Mouse (Mus musculus) heart, postnatal 4 days (tissue): ENCODE measurements around the gene H2-DMb1. TPM values are rescaled to one million over a fixed set of nuclear protein-coding genes. Genes with fewer than 3 reads are reported as not detected.

Experiments used
- DNase-seq: peaks from one replicate; pipeline ENCODE4 v3.0.0; 2021
- total RNA-seq, 2 experiments: library from RNA; stranded (reverse); gene quantifications; 2 replicates each; pipeline ENCODE4 v1.2.3; 2021

H2-DMb1 gene
- under 1 TPM; 0.26 to 0.68 TPM for total RNA-seq

GRCm38 (mm10) chr17:34152923-34153322, at the start of gene H2-DMb1:
H2-DMb1 (plus strand) TSS chr17:34153072.
- DNase-seq, result peak; percentile 68

DNA sequence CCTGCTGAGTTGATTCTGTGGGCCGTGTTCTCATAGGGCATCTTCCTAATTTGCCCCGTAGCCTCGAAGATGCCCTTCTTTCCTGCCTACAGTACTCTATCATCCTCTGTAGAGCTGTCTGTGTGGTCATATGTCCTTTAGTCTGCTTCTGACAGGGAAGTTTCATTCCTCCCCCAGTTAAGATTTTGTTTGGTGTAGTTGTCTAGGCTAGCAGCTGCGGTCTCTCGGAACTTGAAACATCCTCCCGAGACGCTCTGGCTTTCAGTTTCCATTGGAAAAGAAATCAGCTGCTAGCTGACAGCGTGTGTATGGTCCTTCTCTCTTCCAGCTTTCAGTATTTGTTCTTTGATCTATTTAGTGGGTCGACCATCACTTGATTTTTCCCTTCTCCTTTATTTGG, 48.1 kb upstream of the H2-DMb1 start:
- DNase-seq, result no peak

DNA sequence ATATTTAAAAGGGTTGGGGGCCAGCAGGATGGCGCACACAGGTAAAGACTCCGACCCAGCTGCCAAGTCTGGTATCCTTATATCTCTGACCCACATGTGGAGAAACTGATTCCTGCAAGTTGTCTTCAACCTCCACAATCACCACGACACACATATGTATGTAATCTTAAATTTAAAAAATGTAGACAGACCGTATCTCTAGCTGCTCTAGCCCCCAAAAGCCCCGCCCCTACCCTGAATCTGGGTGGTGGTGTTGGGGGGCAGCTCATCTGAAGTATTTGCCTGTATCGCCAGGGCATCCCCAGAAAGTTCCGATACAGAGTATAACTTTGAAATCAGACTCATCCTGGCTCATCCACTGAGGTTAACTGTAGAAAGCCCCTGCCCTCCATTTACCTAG, 46.3 kb upstream of the H2-DMb1 start:
- no peak for DNase-seq

DNA sequence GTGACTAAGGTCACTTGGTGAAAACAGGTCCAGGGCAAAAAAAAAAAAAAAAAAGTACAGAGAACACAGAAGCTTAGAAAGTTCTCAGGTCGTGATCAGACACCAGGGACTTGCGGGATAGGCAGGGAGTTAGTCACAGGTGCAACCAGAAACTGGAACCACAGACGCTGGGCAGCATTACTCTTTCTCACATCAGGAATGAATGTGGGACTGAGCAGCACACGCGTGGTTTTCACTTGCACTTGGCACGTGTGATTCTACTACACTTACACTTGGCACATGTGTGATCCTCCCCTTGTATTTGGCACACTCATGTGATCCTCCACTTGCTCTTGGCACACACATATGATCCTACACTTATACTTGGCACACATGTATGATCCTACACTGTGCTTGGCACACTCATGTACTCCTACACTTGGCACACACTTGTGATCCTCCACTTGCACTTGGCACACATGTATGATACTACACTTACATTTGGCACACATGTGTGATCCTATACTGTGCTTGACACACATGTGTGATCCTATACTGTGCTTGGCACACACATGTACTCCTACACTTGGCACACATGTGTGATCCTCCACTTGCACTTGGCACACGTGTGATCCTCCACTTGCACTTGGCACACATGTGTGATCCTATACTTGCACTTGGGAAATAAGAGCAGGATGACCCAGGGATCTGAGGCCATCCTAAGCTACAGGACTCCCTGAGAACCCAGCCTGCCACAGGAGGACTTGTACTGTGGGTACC, 45.6 kb upstream of the H2-DMb1 start:
- no peak for DNase-seq

GRCm38 (mm10) chr17:34108460-34108859, 44.4 kb upstream of the H2-DMb1 start:
- DNase-seq, result no peak

DNA sequence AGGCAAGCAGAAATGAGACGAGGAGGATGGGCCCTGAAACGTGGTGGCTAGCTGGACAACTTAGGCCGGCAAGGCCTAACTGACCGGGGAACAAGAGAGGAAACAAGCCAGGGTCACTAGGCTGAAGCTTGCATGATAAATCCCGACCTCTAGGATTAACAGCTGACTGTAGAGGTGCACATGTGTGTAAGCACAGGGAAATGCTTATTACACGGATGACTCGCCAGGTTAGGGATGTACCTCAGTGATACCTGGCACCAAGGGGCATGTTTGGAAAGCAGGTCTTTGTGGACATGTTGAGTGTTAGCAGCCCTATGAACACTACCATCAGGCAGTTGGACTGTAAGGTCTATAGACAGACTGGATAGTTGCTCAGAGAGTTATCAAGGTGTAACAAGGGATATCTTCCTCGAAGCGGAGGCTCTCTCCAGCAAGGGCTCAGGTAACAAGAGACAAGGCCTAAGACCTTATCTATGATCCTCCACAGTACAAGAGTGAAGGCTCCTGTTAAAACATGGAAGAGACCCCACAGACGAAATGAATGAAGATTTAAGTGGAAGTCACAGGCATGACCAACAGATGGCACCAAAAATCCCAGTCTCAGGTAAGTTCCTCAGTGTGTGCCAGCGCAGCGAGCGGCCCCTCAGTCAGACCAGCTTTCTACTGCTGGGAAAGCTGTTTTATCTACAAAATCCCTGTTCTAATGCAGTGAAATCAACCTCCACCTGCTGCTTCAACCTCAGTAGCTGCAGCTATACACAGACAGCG, 43.6 kb upstream of the H2-DMb1 start:
- no peak for DNase-seq

DNA sequence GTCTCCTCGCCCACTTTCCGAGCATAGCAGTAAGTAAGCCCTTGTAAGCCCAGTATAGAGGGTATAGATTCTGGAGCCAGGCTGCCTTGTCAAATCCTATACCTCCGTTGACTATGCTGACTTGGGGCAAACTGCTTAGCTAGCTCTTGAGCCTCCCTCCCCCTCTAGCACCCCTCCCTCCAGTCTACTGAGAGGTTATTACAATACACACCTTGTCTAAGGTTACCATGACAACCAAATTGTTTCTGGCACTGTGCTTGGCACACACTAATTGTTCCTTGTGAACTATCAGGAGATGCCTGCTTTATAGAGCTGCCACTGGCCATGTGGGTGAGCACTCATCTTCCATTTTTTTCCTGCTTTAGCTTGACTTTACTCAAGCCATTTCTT, 43.1 kb upstream of the H2-DMb1 start:
- no peak for DNase-seq

DNA sequence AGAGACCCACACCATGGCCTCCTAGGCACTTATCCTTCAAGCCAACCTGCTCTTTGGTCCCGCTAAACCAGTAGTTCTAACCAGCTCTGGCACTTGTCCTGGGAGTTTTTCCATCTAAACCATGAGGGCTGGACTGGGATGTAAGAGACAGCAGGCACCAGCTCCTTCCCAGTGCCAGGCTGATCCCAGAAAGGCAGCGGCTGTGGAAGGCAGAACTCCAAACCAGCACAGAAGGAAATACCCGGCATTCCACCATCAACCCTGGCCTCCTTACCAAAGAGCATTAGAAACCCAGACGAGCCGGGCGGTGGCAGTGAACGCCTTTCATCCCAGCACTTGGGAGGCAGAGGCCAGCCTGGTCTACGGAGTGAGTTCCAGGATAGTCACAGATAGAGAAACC, 42.6 kb upstream of the H2-DMb1 start:
- no peak for DNase-seq

GRCm38 (mm10) chr17:34114114-34114513, 38.8 kb upstream of the H2-DMb1 start:
- no peak for DNase-seq

DNA sequence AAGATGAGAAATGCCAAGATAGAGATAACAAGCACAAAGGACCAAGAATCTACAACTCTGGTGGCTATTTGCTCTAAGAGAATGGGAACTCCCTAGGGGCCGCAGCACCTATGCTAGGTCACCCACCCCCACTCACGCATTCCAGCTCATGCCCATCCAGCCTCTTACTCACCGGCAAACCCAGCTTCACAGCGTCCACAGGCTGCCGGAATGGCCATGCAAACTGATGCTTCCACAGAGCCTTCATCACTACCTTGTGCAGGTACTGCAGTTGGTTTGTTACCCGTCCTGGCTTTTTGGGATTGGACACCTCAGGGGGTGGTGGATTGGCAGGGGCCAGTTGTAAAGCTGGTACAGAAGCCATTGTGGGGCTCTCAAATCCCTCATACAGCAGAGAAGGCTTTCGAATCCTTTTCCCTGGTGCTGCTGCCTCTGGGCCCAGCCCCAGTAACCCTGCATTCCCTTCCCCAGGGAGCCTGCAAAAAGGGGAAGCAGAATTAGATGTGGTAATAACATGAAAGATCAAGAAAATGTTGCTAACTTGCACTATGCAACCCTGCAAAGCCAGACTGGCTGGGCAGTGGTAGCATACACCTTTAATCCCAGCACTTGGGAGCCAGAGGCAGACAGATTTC, 36.0 kb upstream of the H2-DMb1 start:
- DNase-seq, result no peak

DNA sequence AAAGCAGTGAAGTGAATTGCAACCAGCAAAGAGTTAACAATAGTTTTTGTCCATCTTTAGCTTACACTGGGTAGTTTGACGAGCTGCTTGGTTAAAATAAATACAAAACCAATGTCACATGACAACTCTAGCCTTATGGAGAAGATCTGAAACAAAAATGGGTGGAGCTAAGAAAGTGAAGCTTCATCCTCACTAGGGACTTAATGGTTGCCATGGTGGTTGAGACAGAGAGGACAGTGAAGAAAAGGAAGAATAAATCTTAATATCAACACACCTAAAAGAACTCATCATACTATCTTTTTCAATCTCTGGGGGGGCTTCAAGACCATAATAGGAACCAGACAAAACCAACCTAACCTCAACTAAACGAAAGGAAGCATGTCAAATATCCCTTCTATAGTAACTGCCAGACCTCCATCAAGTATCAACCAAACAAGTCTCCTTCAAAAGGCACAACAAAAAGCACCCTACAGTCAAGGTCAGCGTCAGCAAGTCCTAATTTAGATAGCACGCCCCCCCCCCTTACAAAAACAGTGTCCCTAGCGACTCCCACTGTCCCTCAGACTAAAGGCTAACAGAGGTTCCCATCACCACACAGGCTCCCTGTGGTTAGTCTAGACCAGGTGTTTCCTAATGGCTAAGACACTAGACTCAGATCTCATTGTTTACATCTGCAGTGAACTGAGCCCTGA, 35.3 kb upstream of the H2-DMb1 start:
- DNase-seq, result no peak

GRCm38 (mm10) chr17:34118113-34118872, 34.6 kb upstream of the H2-DMb1 start:
- peak; percentile 55 for DNase-seq

DNA sequence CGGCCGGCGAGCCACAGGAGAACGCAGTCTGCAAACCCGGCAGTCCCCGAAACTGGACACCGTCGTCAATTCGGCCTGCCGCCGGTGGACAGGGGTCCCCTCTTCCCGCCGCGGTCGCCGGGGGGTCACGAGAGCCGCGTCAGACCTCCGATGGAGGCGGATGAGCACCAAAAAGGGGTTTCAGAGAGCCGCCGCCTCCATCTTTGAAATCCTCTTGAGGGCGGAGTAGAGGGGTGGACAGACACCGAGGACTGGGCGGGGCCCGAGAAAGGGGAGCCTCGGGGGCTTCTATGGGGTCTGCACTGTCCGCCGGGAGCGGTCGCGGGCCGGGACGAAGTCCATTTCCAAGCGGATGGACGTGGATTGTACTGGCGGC, 34.0 kb upstream of the H2-DMb1 start:
- DNase-seq, result no peak

DNA sequence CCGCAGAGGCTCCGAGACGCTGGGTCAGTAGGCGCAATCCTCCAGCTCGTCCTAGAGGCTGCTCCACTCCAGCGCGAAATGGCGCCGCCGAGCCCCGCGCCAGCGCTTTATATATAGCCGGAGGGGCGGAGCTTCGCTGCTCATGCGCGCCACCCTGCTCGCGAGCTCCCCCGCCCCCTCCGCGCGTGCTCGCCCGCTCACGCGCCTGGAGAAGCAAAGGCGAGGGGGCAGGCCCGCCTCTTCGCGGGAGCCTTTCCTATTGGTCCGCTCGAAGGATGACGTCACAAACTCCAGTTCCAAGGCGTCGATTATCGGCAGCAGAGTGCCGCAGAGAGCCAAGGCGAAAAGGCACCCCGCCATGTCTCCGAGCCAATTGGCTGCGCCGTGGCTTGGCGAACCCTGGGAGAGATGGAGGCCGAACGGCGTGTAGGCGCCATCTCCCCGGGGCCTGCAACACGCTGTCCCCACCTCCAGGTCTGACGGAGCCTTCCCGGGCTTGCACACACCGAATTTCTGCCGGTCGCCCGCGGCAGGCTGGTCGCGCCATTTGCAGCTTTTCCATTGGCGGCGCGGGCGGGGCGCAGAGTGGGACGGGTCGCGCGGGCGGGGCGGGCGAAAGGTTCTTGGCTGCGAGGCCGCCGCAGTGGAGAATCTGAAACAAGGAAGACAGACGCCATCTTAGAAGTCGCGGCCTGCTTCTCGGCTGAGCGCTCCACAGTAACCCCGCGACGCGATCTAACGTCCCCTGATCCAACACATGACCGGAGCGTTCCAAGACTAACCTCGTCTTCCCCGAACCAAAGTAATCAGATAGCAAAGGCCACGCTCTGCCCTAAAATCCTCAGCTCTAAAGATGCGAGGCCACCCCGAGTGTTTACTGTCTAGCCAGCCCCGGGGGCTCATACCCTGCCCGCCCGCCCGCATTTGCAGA, 33.4 kb upstream of the H2-DMb1 start, which contains the start of gene H2-DMa:
H2-DMa (plus strand) TSS at position 293 of the 931 bp plus-strand sequence.
- DNase-seq, result peak; percentile 99

DNA sequence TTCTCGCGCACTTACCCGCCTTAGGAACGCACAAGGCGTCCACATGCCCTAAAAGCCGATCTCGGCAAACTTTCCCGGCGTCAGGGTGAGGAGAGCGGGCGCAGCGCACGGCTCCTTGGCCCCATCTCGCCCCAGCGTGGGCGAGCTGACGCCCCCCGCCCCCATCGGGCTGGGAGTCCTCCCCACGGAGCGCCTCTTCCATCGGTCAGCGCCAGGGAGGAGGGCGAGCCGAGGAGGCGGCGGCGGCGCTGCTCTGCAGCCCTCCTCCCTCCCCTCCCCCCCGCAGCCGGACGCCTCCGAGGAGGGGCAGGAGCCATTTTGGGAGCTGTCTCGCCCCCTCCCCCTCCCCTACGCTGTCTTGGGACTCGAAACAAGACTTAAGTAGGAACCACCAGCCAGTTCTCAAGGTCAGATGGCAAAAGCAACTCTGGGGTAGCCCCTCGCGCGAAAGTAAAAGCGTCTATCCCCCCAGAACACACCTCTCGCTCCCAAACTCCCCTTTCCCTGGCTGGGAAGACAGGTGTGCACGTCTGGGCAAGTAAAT, 32.6 kb upstream of the H2-DMb1 start:
- peak; percentile 93 for DNase-seq

GRCm38 (mm10) chr17:34120814-34121171, 32.1 kb upstream of the H2-DMb1 start:
- peak; percentile 89 for DNase-seq

DNA sequence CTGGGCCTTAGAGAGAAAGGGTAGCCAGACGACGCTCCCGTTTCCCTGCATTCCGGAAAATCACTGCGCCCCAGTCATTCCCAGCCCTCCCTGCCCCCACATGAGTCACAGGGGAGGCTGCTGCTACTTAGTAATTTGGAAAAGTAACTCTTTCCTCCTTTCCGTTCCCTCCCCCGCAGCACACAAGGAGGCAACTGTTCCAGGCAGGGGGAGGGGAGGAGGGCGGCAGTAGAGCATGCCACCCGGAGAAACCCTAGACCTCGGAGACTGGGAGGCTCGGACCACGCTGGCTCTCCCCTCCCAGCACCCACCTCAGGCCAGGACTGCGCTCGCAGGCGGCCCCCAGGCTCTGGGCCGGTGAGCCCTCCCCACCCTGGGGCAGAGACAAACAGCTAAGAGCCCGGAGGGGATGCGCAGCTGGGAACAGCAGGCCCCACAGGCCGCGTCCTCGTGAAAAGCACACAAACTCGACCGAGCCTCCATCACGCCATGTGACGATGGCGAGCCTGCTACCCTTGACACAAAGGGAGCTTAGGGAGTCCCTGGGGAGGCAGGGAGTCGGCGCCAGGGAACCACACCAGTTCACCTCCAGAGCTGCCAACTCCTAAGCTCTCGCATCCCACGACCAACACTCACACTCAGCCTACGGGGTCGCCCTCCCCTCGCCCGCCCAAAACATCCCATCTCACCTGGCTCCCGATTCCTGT, 31.5 kb upstream of the H2-DMb1 start:
- peak; percentile 88 for DNase-seq

GRCm38 (mm10) chr17:34121879-34122187, 31.0 kb upstream of the H2-DMb1 start:
- DNase-seq, result peak; percentile 75

- peak; percentile 98 for DNase-seq
Observed at GRCm38 (mm10) chr17:34122188-34122984, 30.5 kb upstream of the H2-DMb1 start, which contains the start of gene Brd2. Brd2 (minus strand) TSS chr17:34122634.
